In the genomic region with DNA sequence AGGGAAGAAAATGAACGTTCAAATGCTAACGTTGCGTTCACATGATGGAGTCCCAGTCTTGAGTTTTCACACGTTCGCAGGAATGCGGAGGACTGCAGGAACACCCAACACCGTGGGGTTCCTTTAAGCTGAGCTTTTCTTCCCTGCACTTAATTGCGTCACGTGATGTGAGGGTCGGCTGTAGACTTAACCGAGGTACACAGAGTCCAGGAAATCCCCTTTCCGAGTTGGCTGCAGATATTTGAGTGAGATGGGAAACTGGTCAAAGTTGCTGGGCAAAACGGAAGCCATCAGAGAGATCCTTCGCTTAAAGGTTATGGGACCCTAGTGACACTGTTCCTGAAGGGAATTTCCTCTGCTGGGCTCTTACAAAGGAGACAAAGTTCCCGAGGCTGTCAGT, we compare ENCODE assay signal across 8 mouse cellular contexts.
A peak's percentile ranks its signal among the peaks of the same experiment; 100 is the strongest.
DNase-seq lines count a peak whose midpoint lies in the region; ATAC-seq and TF ChIP-seq lines count a peak whose summit lies in the region.

No protein-coding gene starts in this region.

- no peak overlapping the region; the same call in 1 of the 2 replicates for H3K4me2 ChIP-seq in forebrain, postnatal 0 days (ENCODE audit: low read depth)
- H3K4me2 ChIP-seq in hindbrain, embryonic 14.5 days (replicated peaks), result peak overlapping the region; percentile 27

- no peak for TF ChIP-seq CTCF in forebrain, postnatal 0 days (IDR thresholded peaks at IDR 0.05; ENCODE audit: low read depth)

- no peak overlapping the region for H3K9ac ChIP-seq in forebrain, postnatal 0 days
- H3K9ac ChIP-seq in hindbrain, embryonic 14.5 days, result no peak overlapping the region

- no peaks in the 10 kb centered on the region for H3K36me3 ChIP-seq in forebrain, embryonic 10.5 days (replicated peaks)
- H3K36me3 ChIP-seq in forebrain, postnatal 0 days (ENCODE audit: insufficient read depth), result no peaks in the 10 kb centered on the region
- H3K36me3 ChIP-seq in hindbrain, embryonic 14.5 days (replicated peaks; ENCODE audit: control insufficient read depth, insufficient read depth), result no peaks in the 10 kb centered on the region

- 5% methylated on average over 15 of the region's 15 CpGs for WGBS in forebrain, embryonic 10.5 days
- WGBS in forebrain, postnatal 0 days, result 10% methylated on average over 15 of the region's 15 CpGs
- WGBS in hindbrain, embryonic 14.5 days, result 20% methylated on average over 15 of the region's 15 CpGs

- H3K4me1 ChIP-seq in forebrain, embryonic 10.5 days, result peaks cover 51% of the 10 kb centered on the region
- no peaks in the 10 kb centered on the region for H3K4me1 ChIP-seq in forebrain, postnatal 0 days (ENCODE audit: insufficient read depth)
- no peaks in the 10 kb centered on the region; the same call in 1 of the 2 replicates for H3K4me1 ChIP-seq in hindbrain, embryonic 14.5 days (replicated peaks; ENCODE audit: control insufficient read depth, insufficient read depth, low read length)

- H3K27me3 ChIP-seq in forebrain, embryonic 10.5 days (ENCODE audit: poor library complexity, severe bottlenecking), result no peaks in the 10 kb centered on the region
- no peaks in the 10 kb centered on the region for H3K27me3 ChIP-seq in forebrain, postnatal 0 days (ENCODE audit: insufficient read depth, low read length)
- no peaks in the 10 kb centered on the region for H3K27me3 ChIP-seq in hindbrain, embryonic 14.5 days (ENCODE audit: control insufficient read depth, insufficient read depth, low read length)

- H3K9me3 ChIP-seq in forebrain, embryonic 10.5 days, result no peaks in the 10 kb centered on the region
- H3K9me3 ChIP-seq in forebrain, postnatal 0 days (ENCODE audit: low read length), result no peaks in the 10 kb centered on the region
- H3K9me3 ChIP-seq in hindbrain, embryonic 14.5 days (ENCODE audit: control insufficient read depth, low read length), result no peaks in the 10 kb centered on the region

- peak overlapping the region; percentile 32; the same call in 1 of the 2 replicates for H3K27ac ChIP-seq in forebrain, embryonic 10.5 days
- no peak overlapping the region for H3K27ac ChIP-seq in forebrain, postnatal 0 days (ENCODE audit: low read depth, low read length)
- no peak overlapping the region for H3K27ac ChIP-seq in hindbrain, embryonic 14.5 days

- peak; percentile 43 for DNase-seq in forebrain, embryonic 10.5 days (ENCODE audit: extremely low spot score, low spot score)
- DNase-seq in forebrain, postnatal 0 days, result no peak
- peak; percentile 59 for DNase-seq in embryo, embryonic 9.5 days (ENCODE audit: extremely low spot score)
- no peak for DNase-seq in hindbrain, embryonic 14.5 days (ENCODE audit: low spot score)
- peak; percentile 38 for DNase-seq in mesoderm, embryonic 11.5 days (ENCODE audit: low read depth, low spot score)
- DNase-seq in left cerebral cortex, adult 9 months (ENCODE audit: low spot score in 2 of 2), result no peak
- no peak for DNase-seq in layer of hippocampus, adult 9-11 months
- DNase-seq in adrenal gland, postnatal 4 days (ENCODE audit: low spot score in 2 of 2), result no peak

- no peak for ATAC-seq in forebrain, postnatal 0 days
- no peak for ATAC-seq in hindbrain, embryonic 14.5 days (ENCODE audit: low FRiP score)

- H3K4me3 ChIP-seq in forebrain, embryonic 10.5 days, result peak overlapping the region; percentile 23; the same call in 1 of the 2 replicates
- H3K4me3 ChIP-seq in forebrain, postnatal 0 days (ENCODE audit: low read depth, low read length), result no peak overlapping the region
- no peak overlapping the region for H3K4me3 ChIP-seq in hindbrain, embryonic 14.5 days (replicated peaks; ENCODE audit: low read length)

Comparison
In these comparisons a context has a peak if more than half of its experiments do, and no peak if none do; other contexts are left out.
1. DNase-seq: peak in forebrain, embryonic 10.5 days (single experiment), embryo, embryonic 9.5 days (single experiment) and mesoderm, embryonic 11.5 days (single experiment); none in forebrain, postnatal 0 days (single experiment), hindbrain, embryonic 14.5 days (single experiment), left cerebral cortex, adult 9 months (0 of 2), layer of hippocampus, adult 9-11 months (single experiment) and adrenal gland, postnatal 4 days (0 of 2).